ENCODE assay signal across 8 mouse cellular contexts in the genomic region with DNA sequence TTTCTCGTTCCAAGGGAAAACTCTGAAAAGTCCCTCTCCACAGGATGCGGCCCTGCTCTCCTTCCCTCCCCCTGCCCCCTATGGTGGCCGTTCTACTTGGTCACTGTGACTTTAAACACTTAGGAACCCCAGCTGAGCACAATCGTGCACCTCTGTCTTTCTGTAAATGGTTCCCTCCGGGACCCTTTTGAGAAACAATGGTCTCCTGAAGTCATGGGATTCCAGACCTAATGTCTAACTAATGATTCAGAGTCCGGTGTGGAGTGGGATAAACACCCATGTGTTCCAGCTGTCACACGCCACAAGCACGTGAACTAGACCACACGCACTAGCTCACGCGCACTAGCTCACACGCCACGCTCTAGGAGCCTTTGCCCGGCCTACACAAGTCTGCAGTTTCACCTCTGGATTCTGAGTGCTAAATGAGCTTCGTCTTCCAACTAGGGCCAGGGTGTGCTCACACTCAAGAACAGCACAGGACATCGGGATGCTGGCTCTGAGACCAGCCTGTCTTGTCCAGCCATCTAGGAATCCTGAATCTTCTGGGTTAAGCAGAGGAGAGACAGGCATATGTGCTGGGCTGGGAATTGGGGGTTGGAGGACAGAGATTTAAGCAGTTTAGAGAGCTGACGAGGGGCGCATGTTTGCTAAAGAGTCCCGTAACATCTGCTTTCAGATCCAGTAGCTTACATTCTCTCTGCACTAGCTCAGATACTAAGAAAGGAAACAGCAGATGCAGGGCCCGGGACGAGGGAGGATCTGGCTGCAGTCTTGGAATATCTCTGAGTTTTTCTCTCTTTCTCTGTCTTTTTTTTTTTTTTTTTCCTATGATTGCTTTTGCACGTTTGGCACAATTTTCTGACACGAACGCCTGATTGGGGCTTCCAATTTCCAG.
DNase-seq lines count a peak whose midpoint lies in the region; ATAC-seq lines count a peak whose summit lies in the region.

No protein-coding gene starts in this region.

- H3K9ac ChIP-seq in midbrain, embryonic 14.5 days (replicated peaks; ENCODE audit: low read length): no peak overlapping the region
- H3K9ac ChIP-seq in forebrain, embryonic 16.5 days (replicated peaks; ENCODE audit: low read depth, low read length): no peak overlapping the region

- no peaks in the 10 kb centered on the region for H3K9me3 ChIP-seq in midbrain, embryonic 10.5 days (replicated peaks)
- H3K9me3 ChIP-seq in midbrain, embryonic 14.5 days (ENCODE audit: control insufficient read depth, low read length): no peaks in the 10 kb centered on the region
- H3K9me3 ChIP-seq in forebrain, embryonic 16.5 days (ENCODE audit: control insufficient read depth, low read length): no peaks in the 10 kb centered on the region

- no peaks in the 10 kb centered on the region for H3K27me3 ChIP-seq in midbrain, embryonic 10.5 days (ENCODE audit: low read depth, poor library complexity, severe bottlenecking)
- no peaks in the 10 kb centered on the region for H3K27me3 ChIP-seq in midbrain, embryonic 14.5 days (ENCODE audit: control insufficient read depth, insufficient read depth, low read length)
- H3K27me3 ChIP-seq in forebrain, embryonic 16.5 days (replicated peaks; ENCODE audit: control insufficient read depth, insufficient read depth, low read length): no peaks in the 10 kb centered on the region

- peak overlapping the region; percentile 64 for H3K27ac ChIP-seq in midbrain, embryonic 10.5 days (replicated peaks)
- H3K27ac ChIP-seq in midbrain, embryonic 14.5 days (replicated peaks; ENCODE audit: low read depth, low read length): no peak overlapping the region
- peak overlapping the region; percentile 88 for H3K27ac ChIP-seq in forebrain, embryonic 16.5 days (ENCODE audit: low read length)

- no peak overlapping the region for H3K4me3 ChIP-seq in midbrain, embryonic 10.5 days
- H3K4me3 ChIP-seq in midbrain, embryonic 14.5 days (replicated peaks; ENCODE audit: low read depth, low read length): no peak overlapping the region
- no peak overlapping the region for H3K4me3 ChIP-seq in forebrain, embryonic 16.5 days (replicated peaks; ENCODE audit: low read length)

- no peak overlapping the region for H3K4me2 ChIP-seq in midbrain, embryonic 14.5 days (ENCODE audit: low read length)
- H3K4me2 ChIP-seq in forebrain, embryonic 16.5 days (ENCODE audit: low read length): no peak overlapping the region

- DNase-seq in midbrain, embryonic 10.5 days (ENCODE audit: low spot score): no peak
- DNase-seq in midbrain, embryonic 14.5 days: no peak
- peak; percentile 48 for DNase-seq in heart, postnatal 4 days
- DNase-seq in lung, postnatal 14 days: peak; percentile 32
- DNase-seq in cerebellum, postnatal 10 days: no peak
- DNase-seq in spleen, postnatal 10 days (ENCODE audit: low spot score in 2 of 2): no peak
- no peak for DNase-seq in adipocyte (ENCODE audit: low spot score)

- ATAC-seq in midbrain, embryonic 14.5 days (ENCODE audit: low FRiP score, low TSS enrichment): no peak
- no peak for ATAC-seq in forebrain, embryonic 16.5 days

- 66% methylated on average over 24 of the region's 24 CpGs for WGBS in midbrain, embryonic 10.5 days
- 59% methylated on average over 24 of the region's 24 CpGs for WGBS in midbrain, embryonic 14.5 days
- 58% methylated on average over 24 of the region's 24 CpGs for WGBS in forebrain, embryonic 16.5 days

- peaks cover 74% of the 10 kb centered on the region for H3K4me1 ChIP-seq in midbrain, embryonic 10.5 days
- peaks cover 31% of the 10 kb centered on the region for H3K4me1 ChIP-seq in midbrain, embryonic 14.5 days (ENCODE audit: control insufficient read depth, insufficient read depth, low read length)
- peaks cover 43% of the 10 kb centered on the region for H3K4me1 ChIP-seq in forebrain, embryonic 16.5 days (replicated peaks; ENCODE audit: control insufficient read depth, insufficient read depth, low read length)

- H3K36me3 ChIP-seq in midbrain, embryonic 10.5 days: peaks cover 8% of the 10 kb centered on the region
- no peaks in the 10 kb centered on the region for H3K36me3 ChIP-seq in midbrain, embryonic 14.5 days (ENCODE audit: control insufficient read depth, insufficient read depth, low read length)
- no peaks in the 10 kb centered on the region for H3K36me3 ChIP-seq in forebrain, embryonic 16.5 days (ENCODE audit: control insufficient read depth, insufficient read depth)

Comparison
In these comparisons a context has a peak if more than half of its experiments do, and no peak if none do; other contexts are left out.
1. DNase-seq: peak in heart, postnatal 4 days (single experiment) and lung, postnatal 14 days (single experiment); none in midbrain, embryonic 10.5 days (single experiment), midbrain, embryonic 14.5 days (single experiment), cerebellum, postnatal 10 days (0 of 2), spleen, postnatal 10 days (0 of 2) and adipocyte (single experiment).